Mouse (Mus musculus) liver, adult 2 months (tissue): ENCODE data around the gene Dnajc25.

Source experiments
- CTCF ChIP-seq: fragments of 200-500 bp; IDR thresholded peaks from 2 replicates; pipeline ENCODE4 v1.5.1; 2011; ENCODE audit warnings: low read depth, low read length, control low read depth
- POLR2A ChIP-seq: fragments of 200-500 bp; IDR thresholded peaks from 2 replicates; pipeline ENCODE4 v1.6.1; 2011; ENCODE audit warnings: low read length, control low read depth; ENCODE audit not compliant: insufficient read depth; ENCODE audit errors: extremely low read depth

DNA sequence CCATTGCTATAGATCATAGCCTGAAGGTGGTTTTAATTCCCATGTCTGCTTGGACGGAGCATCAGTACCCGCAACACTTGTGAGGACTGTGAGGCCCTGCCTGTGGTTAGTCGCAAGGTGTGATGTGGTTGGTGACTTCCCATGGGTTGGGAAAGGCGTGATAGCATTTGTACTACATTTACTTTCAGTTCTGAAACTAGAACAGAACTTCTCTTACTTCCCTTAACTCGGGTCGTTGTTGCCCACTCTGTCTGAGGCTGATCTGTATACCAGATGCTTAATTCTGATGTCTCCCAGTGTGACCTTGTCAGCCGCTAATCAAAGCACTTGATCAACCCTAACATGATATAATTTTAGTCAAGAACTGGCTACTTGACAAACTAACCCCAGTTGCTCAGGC lies 14.3 kb downstream of the Dnajc25 start:
- TF ChIP-seq POLR2A (no peak), CTCF (no peak)
